Mouse (Mus musculus) regulatory T cell (primary cell): Measurements from ENCODE around the gene Efcab8.
"Not testable (repeated sequence)": the region's sequence is repeated elsewhere in the genome, so short reads cannot be mapped to it uniquely, and the experiment has no call there.

Experiments
- in situ Hi-C: fragments of 300-600 bp; cut with MboI, MseI; formaldehyde crosslinking; loops from one replicate; pipeline ENCODE4 v1.15.1; 2025; ENCODE audit warnings: high pct_unique_total_duplicates

Gene Efcab8

DNA sequence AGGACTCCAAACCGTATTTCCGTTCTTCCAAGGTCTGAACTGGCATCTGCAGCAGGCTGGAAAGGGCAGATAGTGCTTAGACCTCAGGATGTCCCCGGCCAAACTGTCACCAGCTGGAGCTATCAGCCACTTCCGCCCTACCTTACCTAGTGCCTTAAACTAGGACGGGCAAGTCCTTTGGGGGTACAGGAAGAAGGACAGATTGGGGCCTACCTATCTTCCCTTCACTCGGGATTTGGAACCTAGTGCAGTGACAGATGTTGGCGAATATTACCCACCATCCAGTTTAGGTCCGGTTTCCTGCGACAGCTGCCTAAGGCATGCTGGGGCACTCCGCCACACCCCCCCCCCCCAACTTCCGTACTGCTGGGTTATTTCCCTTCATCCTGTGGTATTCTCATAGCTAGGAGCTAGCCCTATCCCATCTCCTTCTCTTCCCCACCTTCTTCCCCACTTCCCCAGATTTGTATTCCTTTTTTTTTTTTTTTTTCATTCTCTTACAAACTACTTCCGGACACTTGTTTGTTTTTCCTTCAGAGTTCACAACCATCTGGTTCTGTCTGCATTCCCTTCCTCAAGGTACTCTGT lies at the start of gene Efcab8:
TSS of gene Efcab8 (plus strand) at position 538 of the 588 bp plus-strand sequence.
- in situ Hi-C loops: no loop called here

GRCm38 (mm10) chr2:153734033-153734432 lies 45.7 kb upstream of the Efcab8 start:
- in situ Hi-C loops: no loop called here

GRCm38 (mm10) chr2:153740500-153741436 lies 39.0 kb upstream of the Efcab8 start, which contains the start of gene Mapre1:
TSS of gene Mapre1 (plus strand) at chr2:153741274.
- in situ Hi-C loops: no loop called here

- in situ Hi-C loops: no loop called here
Observed at GRCm38 (mm10) chr2:153741437-153742065, 38.2 kb upstream of the Efcab8 start.

GRCm38 (mm10) chr2:153747994-153748393 lies 31.7 kb upstream of the Efcab8 start:
- in situ Hi-C loops: no loop called here

DNA sequence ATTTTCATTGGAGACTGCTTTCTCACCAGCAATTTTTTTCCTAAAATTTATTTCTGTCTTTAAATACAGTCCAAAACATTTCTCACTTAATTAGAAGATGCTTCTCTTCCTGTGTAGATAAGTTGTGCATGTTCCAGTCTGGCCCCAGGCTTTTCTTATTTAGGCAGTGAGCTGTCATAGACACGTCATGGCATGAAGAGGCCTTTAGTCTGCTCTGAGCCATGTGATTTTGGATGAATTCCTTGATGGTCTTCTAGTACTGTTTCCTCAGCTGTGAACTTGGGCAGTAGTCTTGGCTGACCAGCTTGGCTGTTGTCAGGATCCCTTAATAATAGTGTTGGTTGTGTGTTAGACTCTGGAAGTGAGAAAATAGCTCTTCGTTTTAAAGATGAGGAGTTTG lies 29.4 kb upstream of the Efcab8 start:
- in situ Hi-C loops: no loop called here

GRCm38 (mm10) chr2:153762121-153762520 lies 17.6 kb upstream of the Efcab8 start:
- in situ Hi-C loops: no loop called here

DNA sequence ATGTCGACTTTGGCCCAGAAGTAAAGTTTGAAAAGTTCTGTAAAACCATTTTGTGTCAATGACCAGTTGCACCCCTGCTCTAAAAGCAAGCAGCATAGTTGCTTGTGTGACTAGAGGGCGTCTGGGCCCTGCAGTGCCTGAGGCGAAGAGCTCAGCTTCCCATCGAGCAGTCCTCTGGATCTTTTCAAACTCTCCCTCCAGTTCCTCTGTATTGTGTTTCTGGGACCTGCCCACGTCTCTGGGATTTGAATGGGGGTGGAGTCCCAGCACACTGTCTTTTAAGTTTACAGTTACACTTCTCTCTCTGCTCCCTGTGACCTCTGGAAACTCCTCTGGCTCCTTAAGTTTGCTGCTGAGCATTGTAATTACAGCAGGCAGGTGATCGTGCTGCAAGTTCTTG lies 12.2 kb upstream of the Efcab8 start:
- in situ Hi-C loops: no loop called here

DNA sequence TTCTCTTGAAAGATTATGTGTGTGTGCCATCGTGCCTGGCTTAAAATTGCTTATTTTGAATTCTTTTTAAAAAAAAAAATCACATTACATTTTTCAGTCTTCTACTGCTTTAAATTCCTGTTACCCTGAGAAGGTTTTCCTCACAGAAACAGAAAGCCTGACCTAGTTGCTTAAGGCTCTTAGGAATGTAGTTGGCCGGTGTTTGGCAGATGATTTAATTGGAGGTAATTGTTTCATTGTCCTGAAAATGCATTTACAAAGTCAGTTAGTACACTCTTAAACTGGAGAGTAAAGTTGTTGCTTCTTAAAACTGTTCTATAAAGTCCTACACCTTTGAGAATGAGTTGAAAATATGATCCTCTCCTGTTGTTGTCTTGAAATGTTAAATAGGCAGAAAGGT lies 10.8 kb upstream of the Efcab8 start:
- in situ Hi-C loops: no loop called here

DNA sequence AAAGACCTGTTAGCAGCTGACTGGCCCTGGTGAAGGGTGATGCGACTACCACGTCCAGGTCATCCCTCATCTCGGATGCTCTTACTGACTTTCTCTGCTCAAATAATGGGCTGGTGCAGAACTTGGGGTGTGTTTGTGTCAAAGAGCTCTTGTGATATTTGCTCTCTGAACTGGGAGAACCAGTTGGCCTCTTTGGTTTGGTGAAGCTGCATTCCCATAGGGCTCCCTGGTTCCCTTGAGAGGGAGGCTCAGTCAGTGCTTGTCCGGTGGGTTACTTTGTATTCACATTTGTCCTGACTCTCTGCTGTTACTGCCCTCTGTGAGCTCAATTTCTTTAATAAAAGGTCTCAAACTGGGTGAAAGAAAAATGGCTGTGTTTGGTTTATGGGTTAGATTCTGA lies 6.8 kb upstream of the Efcab8 start:
- in situ Hi-C loops: no loop called here

DNA sequence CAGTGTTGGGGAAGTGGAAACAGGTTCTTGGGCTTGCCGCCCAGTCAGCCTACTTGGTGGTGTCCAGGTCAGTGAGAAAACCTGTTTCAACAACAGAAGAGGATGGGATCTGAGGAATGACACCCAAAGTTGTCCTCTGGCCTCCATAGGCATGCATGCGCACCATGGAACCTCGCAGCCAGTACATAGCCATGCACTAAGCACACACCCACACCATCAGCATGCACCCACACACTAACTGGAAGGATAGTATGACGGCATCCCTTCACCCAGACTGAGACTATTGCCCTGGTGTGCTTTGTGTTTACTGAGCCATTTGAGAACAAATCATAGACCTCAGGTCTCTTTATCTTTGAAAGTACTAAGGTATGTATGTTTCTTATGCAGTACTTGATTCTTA lies 4.3 kb upstream of the Efcab8 start:
- in situ Hi-C loops: no loop called here

GRCm38 (mm10) chr2:153778638-153779362 lies 931 bp upstream of the Efcab8 start:
- in situ Hi-C loops: no loop called here

- in situ Hi-C loops: no loop called here
Observed at GRCm38 (mm10) chr2:153781181-153781580, 1.4 kb downstream of the Efcab8 start.

DNA sequence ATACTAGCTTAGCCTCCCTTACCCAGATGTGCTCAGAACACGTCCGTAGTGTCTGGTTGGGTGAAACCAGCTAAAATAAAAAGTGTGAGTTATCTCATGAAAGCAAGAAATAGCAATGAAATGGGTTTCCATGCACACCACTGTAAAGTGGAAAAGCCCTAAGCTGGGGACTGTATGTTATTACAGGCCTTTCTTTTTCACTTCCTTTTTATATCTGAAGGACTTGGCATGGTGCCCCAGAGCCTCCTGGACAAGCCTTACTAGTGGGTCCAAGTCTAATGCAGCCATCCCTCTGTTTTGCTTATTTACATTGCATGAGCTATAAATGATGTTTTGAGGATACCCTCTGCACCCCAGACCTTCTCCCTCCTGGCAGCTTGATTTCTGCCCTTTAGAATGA lies 4.9 kb downstream of the Efcab8 start:
- in situ Hi-C loops: no loop called here

DNA sequence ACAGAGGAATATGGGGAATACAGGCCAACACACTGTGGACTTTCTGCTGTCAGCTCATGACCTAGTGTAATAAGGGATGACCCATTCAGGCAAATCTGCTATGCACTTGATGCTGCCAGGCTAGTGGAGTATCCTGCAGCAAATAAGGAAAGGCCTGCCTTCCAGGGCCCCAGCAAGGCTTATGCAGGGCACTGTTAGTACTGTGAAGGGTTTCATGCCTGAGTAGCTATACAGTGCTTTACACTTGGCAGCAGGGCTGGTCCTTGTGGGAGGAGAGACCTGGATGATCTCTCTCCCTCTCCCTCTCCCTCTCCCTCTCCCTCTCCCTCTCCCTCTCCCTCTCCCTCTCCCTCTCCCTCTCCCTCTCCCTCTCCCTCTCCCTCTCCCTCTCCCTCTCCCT lies 13.6 kb downstream of the Efcab8 start:
- in situ Hi-C loops: no loop called here

DNA sequence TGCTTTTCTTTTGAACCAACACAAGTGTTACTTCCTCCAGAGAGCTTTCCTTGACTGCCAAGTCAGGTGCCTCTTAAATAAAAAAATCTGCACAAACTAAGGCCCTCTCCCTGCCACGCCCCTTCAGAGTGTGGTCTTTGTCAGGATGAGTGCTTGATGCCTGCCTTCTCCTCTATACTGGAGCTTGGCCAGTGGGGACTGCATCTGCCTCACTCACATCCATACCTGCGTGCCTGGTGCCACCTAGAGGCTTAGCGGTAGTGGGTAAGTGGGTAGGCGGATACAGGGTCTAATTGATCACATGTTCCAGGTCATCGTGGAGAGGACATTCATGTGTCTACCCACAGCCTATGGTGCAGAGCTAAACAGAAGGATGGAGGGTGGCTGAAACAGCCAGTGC lies 15.4 kb downstream of the Efcab8 start:
- in situ Hi-C loops: no loop called here

- in situ Hi-C loops: not testable (repeated sequence)
Observed at GRCm38 (mm10) chr2:153807464-153807863, 27.7 kb downstream of the Efcab8 start.

DNA sequence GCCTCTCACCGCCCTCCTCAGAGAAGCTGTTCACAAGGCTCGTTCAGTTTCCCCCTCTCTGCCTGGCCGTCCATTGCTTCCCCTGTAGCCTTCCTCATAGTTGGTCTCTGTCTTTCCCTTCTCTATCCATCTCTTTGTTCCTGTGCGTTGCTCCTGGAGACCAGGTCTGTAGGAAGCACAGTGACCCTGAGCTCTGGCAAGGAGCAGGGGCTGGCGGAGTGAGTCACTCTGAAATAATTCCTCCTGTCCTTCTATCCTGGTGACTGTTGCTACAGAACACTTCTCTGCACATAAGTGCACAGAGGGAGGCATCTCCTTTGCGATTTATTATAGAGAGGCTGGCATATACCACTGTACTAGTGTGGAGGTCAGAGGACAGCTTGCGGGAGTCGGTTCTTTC lies 28.4 kb downstream of the Efcab8 start:
- in situ Hi-C loops: no loop called here

- in situ Hi-C loops: no loop called here
Observed at GRCm38 (mm10) chr2:153808841-153809240, 29.1 kb downstream of the Efcab8 start.

- in situ Hi-C loops: no loop called here
Observed at GRCm38 (mm10) chr2:153809921-153810320, 30.2 kb downstream of the Efcab8 start.

GRCm38 (mm10) chr2:153822005-153822543 lies 42.3 kb downstream of the Efcab8 start:
- in situ Hi-C loops: no loop called here

GRCm38 (mm10) chr2:153824593-153824992 lies 44.9 kb downstream of the Efcab8 start:
- in situ Hi-C loops: no loop called here
